Mouse (Mus musculus): ENCODE data around the gene Spata32.
A peak's percentile ranks its signal among the peaks of the same experiment; 100 is the strongest.

Spata32 gene

DNA sequence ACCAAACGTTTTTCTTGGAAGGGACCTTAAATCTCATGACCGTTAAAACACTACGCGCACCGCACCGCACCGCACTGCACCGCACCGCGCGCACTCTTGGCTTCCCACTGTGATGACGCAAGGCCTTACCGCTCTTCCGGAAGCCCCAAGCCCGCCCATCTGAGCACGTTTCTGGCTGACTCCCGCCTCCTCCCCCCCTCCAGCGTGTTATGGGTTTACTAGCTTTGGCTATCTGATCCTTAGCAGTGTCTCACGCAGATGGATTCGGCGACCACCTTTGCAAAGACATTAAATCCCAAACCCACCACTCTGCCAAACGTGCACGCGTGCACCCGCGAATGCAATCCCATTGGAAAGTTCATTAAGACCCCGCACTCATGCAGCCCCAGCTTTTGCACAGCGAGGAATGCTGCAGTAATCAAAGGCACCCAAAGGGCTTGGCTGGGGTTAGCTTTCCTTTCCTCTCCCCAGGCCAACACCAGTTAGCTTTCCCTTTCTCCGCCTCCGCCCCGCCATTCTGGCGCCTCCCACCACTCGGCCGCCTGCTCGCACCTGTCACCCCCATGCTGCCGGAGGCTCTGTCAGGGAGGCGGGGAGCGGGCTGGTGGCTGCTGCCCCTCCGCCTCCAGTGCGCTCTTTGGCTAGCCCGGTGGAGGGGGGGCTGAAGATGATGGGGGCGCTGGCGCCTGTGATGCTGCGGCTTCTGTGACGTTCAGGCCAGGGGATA is at the start of gene Spata32:
Spata32 (minus strand) TSS at position 643 of the 727 bp plus-strand sequence.
- DNase-seq = peak; percentile 68 to 74

DNA sequence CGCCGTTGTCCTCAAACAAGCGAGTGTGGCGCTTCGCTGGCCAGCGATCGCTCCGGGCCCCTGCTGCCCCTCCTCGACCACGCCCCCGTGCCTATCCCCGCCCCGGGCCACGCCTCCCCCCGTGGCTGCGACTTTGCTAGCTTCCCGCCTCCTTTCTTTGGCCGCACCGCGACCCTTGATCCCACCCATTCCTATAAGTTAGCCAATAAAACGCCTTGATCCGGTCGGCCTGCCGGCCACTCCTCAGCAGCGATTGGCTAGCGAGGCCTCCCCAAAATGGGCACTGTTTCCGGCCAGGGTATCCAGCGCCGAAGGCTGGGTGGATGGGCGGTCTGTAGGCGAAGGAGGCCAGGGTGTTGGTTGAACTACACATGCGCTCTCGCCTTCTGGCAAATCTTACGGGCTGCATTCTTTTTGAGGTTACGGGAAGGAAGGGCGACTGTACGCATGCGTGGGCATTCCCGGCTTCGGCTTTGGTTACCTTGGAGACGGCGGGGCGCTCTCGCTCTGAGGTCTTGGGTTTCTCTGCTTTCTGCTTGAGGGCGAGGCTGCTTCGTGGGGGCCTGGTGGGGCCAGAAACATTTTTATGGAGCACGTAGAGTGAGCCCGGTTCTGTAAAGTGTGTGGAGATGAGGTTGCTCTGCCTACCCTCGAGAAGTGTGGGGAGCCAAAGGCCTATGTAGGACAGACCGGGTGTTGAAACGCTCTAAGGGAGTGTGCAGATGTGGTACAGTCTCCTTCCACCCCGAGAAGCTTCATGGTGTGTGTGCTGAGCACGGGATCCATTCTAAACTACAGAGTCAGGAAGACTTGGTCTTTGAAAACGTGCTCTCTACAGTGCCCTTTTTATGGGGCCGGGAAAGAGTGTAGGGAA is 49.4 kb upstream of the Spata32 start, which contains the start of gene Map3k14:
Map3k14 (minus strand) TSS at position 127 of the 874 bp plus-strand sequence.
- DNase-seq = peak; percentile 100

DNA sequence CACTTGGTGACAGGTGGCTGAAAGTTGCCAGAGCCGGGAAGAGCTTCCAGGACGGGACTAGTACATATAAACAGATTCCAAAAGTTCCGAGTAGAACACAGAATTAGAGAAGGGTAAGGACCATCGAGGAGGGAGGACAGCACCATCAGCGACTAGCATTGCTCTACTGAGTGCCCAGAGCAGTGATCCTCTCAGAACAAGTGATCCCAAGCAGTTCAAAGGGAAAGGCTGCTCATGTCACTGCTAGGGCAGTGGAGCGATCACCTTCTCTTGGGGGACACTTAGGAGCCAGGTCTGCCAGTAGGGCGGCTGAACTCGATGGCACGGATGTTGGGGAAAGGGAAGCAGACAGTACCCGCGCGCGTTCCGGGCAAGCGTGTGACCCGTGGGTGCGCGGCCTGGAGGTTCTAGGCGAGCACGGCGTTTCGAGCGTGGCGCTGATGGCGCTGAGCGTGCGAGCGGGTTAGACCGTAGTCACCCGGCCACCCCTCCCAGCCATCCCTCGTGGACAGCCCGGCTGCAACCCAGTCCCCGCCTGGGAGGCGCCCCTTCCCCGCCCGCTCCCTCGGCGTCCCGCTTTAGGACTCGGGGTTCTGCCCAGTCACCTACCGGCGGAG is 48.6 kb upstream of the Spata32 start:
- DNase-seq = no peak

DNA sequence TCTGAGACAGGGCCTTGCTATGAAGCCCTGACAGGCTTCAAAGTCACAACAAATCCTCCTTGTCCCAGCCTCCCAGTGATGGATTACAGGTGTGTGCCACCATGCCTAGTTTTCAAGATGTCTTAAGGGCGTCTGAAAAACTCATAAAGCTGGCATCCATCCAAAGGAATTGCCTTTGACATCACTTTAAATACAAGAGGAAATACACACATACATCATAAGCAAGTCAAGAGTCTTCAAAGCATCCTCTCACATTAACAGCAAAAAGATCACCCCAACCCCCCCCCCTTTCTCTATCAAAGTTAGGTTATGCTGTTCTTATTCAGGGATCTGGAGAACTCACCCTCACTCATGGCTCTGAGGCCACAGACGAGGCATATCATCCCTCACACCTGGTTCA is 47.6 kb upstream of the Spata32 start:
- DNase-seq = no peak

GRCm38 (mm10) chr11:103265211-103265610 is 47.0 kb upstream of the Spata32 start:
- DNase-seq = no peak

DNA sequence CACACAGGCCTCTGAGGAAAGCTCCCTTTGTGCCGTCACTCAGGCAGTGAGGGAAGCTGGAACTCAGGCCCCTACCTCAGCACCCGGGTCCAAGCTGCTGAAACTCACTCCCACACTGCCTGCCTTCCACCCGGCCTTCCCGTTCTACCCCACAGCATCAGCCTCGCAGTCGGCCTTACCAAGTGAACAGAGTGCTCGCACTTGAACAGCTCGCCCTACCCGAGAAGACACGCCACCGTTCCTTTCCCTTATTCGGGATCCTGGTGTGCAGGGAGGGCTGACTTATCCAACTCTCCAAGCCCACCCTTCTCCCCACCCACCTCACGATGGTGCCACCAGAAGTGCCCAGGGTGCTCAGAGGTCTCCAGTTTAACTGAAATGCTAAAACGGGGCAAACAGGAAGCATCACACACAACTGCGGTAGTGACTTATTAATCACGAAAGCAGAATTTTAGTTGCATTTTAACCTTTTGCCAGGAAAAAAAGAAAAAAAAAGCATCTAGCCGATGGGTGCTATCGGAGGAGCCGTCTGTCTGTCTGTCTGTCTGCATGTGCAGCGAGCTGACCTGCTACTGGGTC is 46.3 kb upstream of the Spata32 start:
- DNase-seq = peak in 1 of 2 experiments; percentile 51

DNA sequence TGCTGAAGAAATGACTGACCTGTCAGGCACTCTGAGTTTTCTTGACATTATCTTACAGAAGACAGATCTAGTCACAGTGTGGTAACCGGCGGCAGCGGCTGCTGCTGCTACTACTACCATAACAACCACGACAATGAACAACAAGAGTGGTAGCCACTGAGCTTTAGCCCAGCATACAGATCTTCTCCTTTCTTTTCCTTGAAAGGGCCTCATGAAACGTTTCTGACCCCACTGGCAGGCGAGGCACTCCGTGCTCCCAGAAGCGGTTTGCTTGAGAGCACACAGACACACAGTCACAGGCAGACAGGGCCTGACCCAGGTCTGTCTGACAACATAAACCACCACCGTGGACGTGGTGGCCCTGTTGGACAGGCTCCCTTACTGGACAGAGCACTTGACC is 45.3 kb upstream of the Spata32 start:
- DNase-seq = no peak

- DNase-seq = peak in 1 of 2 experiments; percentile 54
Measured at GRCm38 (mm10) chr11:103262412-103263267, 44.4 kb upstream of the Spata32 start.

DNA sequence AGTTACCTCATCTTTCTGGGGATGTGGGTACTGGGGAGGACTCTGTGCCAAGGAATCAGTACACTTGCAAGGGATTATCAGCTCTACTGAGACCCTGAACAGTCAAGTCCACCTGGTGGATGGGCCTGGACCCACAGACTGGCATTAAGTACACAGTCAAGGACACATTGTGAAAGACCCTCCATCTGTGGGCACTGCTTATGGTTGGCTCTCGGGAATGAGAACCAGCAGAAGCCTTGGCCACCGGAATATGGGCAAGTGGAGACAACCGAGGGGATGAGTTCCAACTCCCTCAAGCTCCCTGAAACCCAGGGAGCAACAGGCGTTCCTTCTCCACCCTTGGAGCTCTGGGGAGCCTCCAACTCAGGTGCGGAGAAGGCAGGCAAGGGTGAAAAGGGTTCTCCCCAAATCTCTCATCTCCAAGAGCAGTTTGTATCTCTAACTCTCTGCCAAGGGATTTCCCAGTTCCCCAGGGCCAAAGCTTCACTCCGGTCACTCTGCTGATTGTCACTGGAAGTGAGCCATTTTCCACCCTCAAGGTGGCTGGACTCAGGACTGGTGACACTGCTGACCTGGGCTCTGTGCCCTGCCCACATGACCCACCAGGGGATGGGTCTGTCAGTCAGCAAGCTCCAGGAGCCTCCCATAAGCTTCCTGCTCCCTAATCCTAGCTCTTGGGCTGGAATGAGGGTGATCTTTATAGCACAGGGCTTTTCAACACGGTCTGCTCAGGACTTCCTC is 43.6 kb upstream of the Spata32 start:
- DNase-seq = no peak

DNA sequence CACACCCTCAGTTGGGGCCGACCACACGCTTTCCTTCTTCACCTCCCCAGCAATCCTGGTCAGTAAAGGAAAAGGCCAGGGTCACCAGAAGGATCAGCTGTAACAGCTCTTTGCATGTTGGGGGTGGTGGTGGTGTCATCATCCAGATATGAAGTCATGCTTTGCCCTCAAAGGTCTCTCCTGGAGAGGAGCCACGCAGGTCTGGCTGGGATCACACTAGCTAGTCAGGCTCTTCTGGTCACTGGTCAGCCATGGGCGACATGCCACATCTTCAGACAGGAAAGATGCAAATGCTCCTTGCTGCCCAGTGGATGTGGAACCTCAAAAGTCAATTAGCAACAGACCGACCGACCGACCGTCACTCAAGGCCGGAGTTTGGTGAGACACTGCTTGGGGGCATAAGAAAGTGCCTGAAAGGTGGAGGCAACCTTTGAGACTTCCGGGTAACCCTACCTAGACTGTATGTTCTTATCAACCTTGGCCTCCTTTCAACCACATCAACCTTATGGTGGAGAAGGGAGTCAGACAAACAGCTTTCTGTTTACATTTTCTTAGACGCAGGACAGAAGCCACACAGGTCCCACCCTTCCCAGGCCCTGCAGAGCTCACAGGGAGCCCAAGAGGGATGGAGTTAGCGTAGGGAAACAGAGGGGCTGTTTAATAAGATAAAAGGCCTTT is 42.4 kb upstream of the Spata32 start:
- DNase-seq = no peak

DNA sequence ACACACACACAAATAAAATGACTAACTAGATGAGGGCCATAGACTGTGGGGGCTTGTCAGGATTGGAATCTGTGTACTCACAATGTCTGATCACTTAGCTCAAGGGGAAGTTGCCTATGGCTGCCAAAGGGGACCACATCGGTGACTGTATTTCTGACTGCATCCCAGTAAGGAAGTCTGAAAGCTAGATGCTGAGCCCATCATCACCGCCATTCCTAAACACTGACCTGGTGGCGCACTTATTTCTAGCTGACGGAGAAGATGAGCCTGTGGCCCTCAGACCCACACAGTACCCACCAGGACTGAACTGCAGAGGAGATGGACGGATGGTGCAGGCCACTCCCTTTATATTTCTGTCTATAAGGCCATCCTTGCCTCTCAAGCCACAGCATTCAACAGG is 41.8 kb upstream of the Spata32 start:
- DNase-seq = no peak

GRCm38 (mm10) chr11:103257938-103258481 is 39.8 kb upstream of the Spata32 start:
- no peak for DNase-seq

DNA sequence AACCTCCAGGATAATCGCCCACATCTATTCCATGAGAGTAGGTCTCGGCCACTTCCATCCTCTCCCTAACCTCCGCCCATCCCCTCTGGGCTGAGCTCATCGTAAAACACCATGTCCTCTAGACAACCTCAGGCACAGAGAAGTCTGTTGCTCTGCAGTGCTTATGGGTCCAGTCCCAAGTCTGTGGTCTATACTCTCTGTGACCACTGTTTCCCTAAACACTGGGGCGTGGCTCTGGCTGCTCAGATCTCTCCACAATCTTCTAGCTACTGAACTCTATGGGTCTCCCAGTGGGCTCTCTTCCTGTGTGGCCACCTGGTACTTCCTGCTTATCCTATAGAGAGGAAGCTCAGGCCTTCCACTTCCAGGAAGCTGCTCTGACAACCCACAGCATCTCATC is 35.4 kb upstream of the Spata32 start:
- DNase-seq = no peak

GRCm38 (mm10) chr11:103252380-103252779 is 34.1 kb upstream of the Spata32 start:
- no peak for DNase-seq

GRCm38 (mm10) chr11:103250324-103250723 is 32.1 kb upstream of the Spata32 start:
- no peak for DNase-seq

- DNase-seq = no peak
Measured at GRCm38 (mm10) chr11:103249509-103249908, 31.3 kb upstream of the Spata32 start.

DNA sequence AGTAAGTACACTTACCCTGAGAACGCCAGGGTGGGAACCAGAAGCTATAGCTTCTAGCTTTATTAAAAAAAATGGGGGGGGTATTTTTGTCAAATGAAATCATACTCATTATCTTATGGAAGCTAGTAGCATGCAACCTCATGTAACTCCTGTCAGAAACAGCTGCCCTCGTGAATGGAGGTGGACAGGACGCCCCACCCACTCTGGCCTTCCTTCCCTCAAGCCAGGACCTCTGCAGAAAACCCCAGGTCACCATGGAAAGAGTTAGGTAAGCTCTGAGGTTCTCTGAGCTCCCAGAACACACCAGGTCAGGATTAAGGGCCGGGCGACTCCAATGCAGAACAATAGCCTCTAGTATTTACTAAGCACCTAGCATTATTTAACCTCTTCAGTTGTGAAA is 30.6 kb upstream of the Spata32 start:
- no peak for DNase-seq

GRCm38 (mm10) chr11:103247504-103248177 is 29.4 kb upstream of the Spata32 start:
- DNase-seq = peak; percentile 87 to 89

DNA sequence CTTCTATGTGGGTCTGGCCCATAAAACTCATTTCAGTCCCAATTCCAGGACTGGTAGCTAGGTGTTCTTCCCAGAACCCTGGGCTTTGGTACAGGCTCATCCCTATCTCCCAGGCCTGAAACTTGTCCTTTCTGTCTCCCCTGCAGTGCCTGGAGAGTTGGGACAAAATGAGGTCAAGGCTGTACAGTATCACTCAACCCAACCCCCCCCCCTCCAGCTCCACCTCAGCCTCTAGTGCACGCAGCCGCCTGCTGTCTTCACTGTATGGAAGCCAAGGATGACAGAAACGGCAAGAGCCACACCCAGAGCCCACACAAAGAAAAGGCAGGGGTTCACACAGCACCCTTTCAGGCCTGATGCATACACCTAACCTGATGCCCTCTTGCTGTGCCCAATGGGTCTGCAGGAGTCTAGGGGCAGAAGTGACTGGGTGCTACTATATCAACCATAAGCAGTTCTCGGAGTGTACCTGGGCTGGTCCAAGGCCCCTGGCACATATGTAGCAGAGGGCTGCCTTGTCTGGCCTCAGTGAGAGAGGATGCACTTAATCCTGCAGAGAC is 28.6 kb upstream of the Spata32 start:
- no peak for DNase-seq
